Mouse (Mus musculus) left cerebral cortex, postnatal 36 days (tissue): Measurements from ENCODE around the gene Tmem131. TPM values are rescaled to one million over a fixed set of nuclear protein-coding genes. Genes with fewer than 3 reads are reported as not detected.

Experiments used
- DNase-seq, 2 experiments: peaks; one replicate each; pipeline ENCODE4 v3.0.0; 2021 to 2022; ENCODE audit warnings: low spot score in 2 of 2, mixed read lengths in 1 of 2
- intact Hi-C: fragments of 180-260 bp; cut with DNase I; formaldehyde crosslinking; loops from one replicate; pipeline ENCODE4 v1.15.1; 2025
- total RNA-seq, 2 experiments: library from RNA; stranded (reverse); gene quantifications; 2 replicates each; pipeline ENCODE4 v1.2.3; 2021

Tmem131 gene
- total RNA-seq, 2 experiments from 2014 or later: 49.7 to 65.2 TPM

DNA sequence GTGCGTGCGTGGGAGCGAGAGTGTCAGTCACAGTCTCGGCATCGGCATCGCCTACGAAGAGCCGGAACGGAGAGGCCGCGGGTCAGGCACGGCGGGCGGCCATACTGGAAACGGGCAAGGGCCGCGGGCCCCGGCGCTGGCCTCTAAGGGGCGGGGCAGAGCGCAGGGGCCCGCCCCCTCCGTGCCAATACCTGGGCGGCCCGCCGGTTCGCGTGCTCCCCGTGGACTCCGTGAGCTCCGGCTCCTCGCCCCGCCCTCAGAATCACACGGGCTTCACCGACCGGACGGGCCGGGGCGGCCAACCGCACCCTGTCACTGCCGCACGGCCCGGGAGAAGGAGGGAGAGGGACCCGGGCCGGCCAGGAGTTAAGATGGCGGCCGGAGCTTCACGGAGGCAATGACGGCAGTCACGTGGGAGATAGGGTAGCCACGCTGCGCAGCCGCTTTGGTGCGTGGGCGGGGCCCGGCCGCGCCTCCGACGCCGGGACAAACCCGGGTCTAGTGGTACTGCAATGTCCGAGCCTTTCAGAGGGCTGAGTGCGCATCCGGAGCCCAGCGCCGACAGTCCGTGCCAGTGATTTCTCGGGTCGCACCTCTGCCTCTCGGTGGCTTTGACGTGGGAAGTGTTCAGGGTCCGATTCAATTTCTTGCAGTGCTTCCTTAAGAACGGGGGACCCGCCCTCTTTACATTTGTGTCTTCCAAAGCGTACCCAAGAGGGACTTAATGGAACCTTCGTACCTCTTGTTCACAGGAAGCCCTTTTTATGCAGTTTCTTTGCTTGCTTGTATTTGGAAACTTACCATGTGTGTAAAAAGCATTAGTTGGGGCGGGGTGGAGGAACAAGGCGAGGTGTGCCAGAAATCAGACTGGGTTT is 3.7 kb downstream of the Tmem131 start:
- peak; percentile 91 to 92 for DNase-seq
- intact Hi-C loops: loop anchor here (5.0 to 10.0 kb wide), 3 partner anchors 115 to 313 kb away; no protein-coding TSS in a partner anchor

DNA sequence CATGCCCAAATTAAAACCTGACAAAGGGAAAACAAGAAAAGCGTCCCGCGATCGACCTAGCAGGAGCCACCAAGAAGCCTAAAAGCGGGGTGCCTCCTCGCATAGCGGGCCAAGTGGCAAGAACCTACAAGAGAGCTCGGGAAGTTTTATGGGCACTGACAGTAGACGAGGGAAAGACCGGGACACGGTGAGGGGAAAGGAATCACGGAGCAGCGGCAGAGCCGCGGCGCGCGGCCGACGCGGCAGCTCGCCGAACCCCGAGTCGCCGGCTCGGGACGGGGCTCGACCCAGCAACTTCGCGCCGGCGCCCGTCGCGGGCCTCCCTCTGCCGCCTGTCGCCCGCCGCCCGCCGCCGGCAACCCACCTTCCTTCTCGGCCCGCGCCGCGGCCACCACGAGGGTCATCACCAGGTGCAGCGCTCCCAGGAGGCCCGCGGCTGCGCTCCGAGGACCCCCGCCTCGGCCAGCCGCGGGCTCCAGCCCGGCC is 4.6 kb downstream of the Tmem131 start:
- DNase-seq: peak; percentile 36 to 53
- intact Hi-C loops: loop anchor here (5.0 to 10.0 kb wide), 3 partner anchors 114 to 313 kb away; no protein-coding TSS in a partner anchor

DNA sequence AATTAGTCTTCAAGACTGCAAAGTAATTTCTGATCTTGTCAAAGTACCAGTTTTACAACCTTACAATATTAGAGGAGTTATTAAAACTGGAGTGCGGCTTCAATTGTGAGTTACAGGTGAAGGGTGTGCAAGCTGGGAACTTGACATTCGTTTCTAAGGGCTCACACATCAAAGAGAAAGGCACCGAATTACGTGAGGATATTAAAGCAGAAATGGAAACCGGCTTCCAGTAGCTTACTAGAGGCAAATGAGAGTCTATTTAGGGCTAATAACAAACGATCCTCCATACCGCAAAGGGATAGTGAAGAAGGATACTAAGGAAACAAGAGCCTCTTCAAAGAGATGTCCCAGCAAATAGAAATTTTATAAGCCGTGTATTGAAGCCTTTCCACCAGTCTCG is 5.1 kb downstream of the Tmem131 start:
- no peak for DNase-seq
- intact Hi-C loops: loop anchor here (5.0 to 10.0 kb wide), 3 partner anchors 114 to 314 kb away; no protein-coding TSS in a partner anchor

DNA sequence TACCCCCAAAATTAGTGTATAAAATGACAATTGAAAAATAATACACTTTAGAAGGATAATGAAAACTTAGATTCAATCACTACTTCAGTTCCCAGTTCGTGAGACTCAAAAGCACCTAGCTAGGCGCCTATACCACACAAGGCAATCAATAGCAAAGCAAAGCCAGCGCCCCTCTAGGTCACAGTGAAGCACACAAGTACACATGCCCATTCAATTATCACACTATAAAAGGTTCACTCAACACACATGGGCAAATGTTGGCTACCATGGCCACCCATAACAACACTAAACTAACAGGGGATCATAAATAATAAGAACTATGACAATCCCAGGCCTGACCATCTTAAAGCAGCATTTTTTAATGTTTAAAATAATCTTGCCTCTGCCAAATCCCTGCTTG is 5.8 kb downstream of the Tmem131 start:
- intact Hi-C loops: loop anchor here (5.0 to 10.0 kb wide), 3 partner anchors 113 to 315 kb away; no protein-coding TSS in a partner anchor
- no peak for DNase-seq

DNA sequence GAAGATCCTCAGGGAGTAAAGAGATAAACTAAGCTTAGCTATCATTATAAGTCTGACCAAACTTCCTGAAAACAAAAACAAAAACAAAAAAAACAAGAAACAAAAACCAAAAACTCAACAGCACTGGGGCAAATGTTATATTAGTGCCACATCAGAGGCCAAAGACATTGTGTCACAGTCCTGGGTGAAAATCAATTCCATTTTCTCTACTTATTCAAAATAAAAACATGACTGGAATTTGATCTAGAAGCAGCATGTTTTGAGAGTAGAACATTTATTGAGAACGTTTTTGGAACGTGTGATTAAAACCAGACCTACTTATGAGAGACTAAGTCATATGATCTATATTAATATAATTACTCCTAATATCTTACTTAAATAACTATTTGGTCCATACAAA is 6.5 kb downstream of the Tmem131 start:
- no peak for DNase-seq
- intact Hi-C loops: loop anchor here (5.0 to 10.0 kb wide), 3 partner anchors 112 to 315 kb away; no protein-coding TSS in a partner anchor

DNA sequence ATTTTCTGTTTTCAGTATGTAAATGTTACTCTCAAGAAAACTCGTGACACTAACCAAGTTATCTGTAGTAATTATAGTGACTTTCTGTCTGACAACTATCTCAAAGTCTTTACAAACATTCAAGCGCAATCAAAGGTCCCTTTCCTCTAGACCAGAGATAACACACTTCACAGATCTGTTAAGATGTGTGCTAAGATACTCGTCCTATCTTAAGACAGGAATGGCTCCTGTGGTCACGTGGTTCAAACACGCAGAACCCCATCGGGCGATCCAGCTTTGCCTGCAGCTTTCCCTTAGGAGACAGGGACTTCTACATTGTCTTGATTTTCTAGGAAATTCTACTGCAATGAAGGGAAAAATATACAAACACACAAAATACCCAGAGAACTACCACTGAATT is 6.9 kb downstream of the Tmem131 start:
- no peak for DNase-seq
- intact Hi-C loops: loop anchor here (5.0 to 10.0 kb wide), 3 partner anchors 112 to 316 kb away; no protein-coding TSS in a partner anchor

DNA sequence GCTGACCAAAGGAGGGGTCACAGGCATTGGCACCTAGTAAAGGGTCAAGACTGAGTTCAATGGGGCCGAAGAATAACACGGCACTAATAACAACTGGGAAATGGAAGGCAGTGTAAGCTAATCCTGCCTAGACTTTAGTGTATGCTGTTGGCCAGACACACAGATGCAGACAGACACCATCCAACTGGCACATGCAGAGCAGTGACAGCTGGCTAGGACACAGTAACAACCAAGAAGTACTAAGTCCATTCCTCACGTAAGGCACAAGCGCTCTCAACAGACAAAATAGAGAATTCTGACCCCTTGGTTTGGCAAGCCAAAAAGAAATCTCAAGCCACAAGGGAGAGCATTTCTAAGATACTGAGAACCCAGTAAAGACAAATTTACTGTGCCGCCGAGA is 8.7 kb downstream of the Tmem131 start:
- DNase-seq: no peak
- intact Hi-C loops: loop anchor here (5.0 to 10.0 kb wide), 3 partner anchors 110 to 318 kb away; no protein-coding TSS in a partner anchor

DNA sequence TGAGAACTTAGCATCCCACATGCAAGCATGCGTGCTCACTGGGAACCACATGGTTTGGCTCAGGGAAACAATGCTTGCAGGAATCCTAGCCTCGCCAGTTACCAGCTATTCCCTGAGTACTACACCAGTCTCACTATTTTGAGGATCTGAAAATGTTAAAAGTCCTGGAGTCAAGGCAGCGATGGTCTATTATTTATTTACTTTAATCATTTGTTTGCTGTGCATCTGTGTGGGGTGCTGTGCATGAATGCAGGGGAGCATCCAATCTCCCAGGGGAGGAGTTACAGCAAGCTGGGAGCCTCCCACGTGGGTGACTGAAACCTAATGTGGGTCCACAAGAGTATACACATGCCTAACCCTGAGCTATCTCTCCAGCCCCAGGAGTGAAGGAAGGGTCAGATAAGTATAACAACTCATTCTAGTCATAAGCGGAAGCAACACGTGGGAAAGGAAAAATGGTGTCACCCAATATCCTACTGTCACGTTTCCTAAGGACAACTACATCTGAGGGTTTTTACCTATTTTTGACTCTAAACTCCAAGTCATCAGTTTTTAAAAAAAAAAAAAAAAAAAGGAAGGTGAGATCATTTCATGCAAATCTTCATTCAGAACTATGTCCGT is 9.4 kb downstream of the Tmem131 start:
- intact Hi-C loops: loop anchor here (10.0 kb wide), 2 partner anchors 109 to 241 kb away; no protein-coding TSS in a partner anchor

DNA sequence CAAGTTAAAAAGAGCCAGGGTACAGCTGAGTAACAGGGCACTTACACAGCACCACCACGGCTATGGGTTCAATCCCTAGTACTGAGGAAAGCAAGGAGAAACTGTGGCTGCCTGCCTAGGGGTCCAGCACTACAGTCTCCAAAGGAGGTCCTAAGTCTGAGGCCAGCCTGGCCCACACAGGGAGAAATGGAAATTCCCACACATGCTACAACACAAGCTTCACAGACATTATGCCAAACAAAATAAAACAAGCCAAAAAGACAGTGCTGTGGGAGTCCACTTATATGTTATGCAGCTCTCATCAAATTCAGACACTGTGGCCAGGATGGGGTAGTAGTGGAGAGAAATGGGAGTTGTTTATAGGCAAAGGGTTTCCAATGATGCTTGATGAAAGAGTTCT is 11.2 kb downstream of the Tmem131 start:
- DNase-seq: no peak
- intact Hi-C loops: loop anchor here (10.0 kb wide), 2 partner anchors 107 to 243 kb away; no protein-coding TSS in a partner anchor

More for the DNA sequence above, 9.4 kb downstream of the Tmem131 start:
- DNase-seq: no peak

DNA sequence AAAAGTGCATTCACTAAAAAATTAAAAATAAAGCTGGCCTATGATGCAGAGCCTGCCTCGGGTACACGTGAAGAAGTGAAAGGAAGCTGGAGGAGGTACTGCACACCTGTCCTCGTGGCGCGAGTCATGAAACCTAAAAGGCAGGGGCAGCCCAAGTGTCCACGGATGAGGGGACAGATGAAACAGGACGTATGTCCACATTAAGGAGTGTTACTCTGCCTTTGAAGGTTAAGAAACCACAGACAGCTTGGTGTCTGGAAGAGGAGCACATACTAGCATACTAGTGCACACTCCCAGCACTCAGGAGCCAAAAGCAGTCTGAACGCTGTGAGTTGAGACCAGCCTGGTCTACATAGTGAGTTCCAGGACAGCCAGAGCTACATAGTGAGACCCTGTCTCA is 12.6 kb downstream of the Tmem131 start:
- intact Hi-C loops: loop anchor here (10.0 kb wide), 2 partner anchors 106 to 244 kb away; no protein-coding TSS in a partner anchor
- no peak for DNase-seq

DNA sequence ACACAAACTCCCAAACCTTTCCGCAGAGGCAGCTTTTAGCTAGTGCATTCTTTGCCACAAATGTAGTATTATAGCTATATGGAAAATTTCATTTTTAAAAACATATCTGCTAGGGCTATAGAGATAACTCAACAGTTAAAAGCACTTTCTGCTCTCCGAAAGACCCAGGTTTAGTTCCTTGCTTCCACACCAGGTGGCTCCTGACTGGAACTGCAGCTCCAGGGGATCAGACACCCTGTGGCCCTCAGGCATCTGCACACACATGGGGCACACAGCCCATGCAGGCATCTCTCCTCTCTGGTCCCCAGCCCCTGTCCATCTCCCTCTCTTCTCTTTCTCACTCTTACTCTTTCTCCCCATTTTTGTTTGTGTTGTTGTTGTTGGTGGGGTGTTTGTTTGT is 13.5 kb downstream of the Tmem131 start:
- intact Hi-C loops: loop anchor here (10.0 kb wide), 2 partner anchors 105 to 245 kb away; no protein-coding TSS in a partner anchor

DNA sequence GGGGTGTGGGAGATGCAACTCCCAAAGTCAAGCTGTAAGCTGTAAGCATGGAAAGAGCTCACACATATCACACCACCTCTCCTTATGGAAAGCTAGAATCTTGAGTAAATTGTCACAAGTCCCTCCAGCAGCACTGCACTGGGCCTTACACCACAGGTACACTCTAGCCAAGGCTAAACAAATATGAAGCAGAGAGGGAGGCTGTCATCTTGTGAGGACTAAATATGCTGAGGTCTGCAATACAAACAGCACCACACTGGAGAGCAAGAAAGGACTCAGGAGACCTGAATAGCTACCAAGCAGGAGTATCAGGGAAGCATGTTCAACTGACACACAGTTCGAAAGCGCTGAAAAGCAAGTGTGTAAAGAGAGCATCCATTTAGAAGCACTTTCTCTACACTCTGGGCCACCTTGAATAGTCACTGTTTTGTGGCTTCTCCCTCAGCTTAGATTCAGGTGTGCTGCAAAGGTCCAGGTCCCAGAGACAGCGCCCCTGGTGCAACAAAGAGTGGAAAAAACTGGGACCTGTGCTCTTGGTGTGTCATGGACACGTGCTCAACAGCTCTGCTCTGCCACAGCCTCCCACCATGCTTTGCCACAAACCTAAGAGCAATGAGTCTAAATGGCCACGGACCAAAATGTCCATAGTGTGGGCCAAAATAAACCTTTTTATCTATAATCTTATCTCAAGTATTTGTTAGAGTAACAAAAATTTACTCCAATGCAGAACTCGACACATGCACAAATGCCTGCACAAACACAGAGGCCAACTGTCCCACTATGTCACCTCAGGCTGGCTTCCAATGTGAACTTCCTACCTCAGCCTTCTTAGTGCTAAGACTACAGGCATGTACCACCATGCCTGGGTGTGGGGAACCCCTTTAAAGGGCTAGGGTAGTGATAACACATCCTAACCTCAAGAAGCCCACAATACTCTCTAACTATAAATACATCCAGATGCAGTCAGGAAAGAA is 14.8 kb downstream of the Tmem131 start:
- intact Hi-C loops: no loop called here

More for the DNA sequence above, 13.5 kb downstream of the Tmem131 start:
- DNase-seq: no peak

DNA sequence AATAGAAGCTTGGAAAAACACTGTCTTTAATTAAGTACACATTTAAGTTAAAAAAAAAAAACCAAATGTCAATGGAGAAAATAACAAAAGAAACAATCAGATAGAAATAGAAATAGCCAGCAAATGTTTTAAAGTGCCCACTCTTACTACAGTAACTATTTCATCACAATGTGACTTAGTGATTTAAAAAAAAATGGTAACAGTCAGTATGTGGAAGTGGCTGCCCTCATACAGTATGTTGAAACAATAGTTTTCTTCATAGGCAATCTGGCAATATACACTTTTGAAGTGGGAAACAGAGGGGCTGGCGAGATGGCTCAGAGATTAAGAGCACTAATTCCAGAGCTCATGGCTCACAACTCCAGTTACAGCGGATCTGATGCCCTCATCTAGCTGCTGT is 15.9 kb downstream of the Tmem131 start:
- no peak for DNase-seq
- intact Hi-C loops: no loop called here

More for the DNA sequence above, 14.8 kb downstream of the Tmem131 start:
- no peak for DNase-seq

DNA sequence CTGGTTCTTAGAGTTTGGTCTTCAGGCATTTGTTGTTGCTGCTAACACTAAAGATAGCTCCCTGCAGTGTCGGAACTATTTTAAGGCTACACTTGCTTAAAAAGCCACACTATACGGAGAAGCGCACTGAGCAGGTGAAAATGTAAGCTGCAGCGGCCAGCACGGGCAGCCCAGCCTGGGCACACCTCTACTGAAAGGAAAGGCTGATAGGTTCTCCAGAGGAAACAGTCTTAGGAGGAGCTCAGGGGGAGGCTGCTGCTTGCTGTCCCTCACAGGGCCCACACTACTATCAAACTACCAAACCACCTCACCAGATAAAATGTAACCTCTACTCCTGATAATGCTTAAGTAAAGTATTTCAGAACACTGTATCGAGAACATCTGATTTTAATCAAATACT is 16.7 kb downstream of the Tmem131 start:
- intact Hi-C loops: no loop called here
- DNase-seq: no peak

DNA sequence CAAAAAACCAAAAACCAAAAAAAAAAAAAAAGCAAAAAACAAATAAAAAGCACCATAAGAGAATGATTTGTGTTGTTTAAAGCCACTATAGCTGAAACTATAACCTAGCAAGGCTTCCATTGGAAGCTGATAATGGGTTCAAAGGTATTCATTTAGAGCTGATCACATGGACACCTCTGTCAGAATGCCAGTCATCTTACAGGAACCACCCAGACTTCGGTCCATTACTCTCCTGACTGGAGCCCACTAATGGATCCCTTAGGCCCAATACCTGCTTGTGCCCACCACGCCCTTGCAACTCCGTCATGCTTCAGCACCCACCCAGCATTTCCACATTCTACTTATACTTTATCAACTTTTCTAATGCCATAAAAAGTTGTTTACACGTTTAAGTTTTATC is 17.2 kb downstream of the Tmem131 start:
- intact Hi-C loops: no loop called here

DNA sequence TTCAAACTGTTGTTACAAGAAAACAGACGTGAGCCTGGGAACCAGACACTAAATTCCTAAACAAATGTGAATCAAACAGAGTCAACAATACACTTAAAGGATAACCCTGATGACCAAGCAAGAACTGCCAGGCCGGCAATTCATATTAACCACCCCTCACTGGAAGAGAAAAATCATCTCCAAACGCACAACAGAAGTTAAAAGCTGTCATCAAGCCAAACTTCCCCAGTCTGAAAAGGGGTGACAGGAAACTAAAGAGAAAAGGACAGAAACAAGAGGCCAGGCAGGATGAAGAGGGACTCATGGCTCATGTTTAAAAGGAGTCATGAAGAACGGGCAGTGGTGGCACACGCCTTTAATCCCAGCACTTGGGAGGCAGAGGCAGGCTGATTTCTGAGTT is 17.7 kb downstream of the Tmem131 start:
- intact Hi-C loops: no loop called here
- DNase-seq: no peak

More for the DNA sequence above, 17.2 kb downstream of the Tmem131 start:
- no peak for DNase-seq

DNA sequence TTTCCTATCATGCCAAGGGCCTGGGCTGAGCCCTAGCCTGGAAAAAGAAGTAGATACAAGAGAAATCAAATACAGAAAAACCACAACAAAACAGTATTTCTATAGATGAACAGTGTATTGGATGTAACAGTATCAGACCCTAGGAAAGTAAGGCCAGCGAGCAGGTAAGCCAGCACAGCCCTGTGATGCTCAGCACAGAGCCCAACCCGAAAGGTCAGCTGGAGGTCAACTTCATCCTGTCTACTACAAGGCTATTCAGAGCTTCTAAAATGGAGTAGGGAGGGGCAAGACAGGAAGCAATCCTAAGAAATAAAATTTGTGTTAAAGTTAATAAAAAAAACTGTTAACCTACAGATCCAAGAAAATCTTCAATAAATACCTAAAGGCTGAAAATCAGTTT is 18.6 kb downstream of the Tmem131 start:
- DNase-seq: no peak
- intact Hi-C loops: no loop called here

DNA sequence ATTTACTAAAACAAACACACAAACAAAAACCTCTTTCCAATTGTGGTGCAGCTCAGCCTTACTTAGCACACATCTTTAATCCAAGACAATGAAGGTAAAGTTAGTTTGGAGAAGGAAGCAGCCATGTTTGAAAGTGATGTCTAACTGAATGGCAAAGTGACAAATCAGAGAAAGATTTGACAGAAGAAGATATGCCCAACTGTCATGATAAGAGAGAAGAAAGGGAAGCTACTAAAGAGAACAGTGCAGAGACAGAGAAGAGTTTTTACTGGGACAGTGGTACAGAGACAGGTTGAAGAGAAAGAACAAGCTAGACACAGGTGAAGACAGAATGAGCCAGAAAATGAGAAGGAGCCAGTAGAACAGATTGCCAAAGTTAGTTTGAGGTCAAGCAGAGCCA is 19.6 kb downstream of the Tmem131 start:
- DNase-seq: no peak

More for the DNA sequence above, 19.6 kb downstream of the Tmem131 start:
- intact Hi-C loops: no loop called here
